Mouse (Mus musculus) mature B cell (primary cell): ENCODE data around the gene Pcgf1.

Experiments used
- in situ Hi-C: fragments of 300-500 bp; cut with MboI; formaldehyde crosslinking; loops from 2 replicates; pipeline ENCODE4 v1.14.3; 2019

The Pcgf1 gene

GRCm38 (mm10) chr6:83077630-83078323, at the start of gene Pcgf1:
Gene Pcgf1, plus strand, starts transcription at chr6:83077869.
- in situ Hi-C loops = loop anchor here (10.0 kb wide), 1 partner anchor 73 kb away; no protein-coding TSS in a partner anchor

GRCm38 (mm10) chr6:83029777-83030176, 47.9 kb upstream of the Pcgf1 start:
- in situ Hi-C loops = no loop called here

GRCm38 (mm10) chr6:83031111-83031510, 46.6 kb upstream of the Pcgf1 start:
- in situ Hi-C loops = no loop called here

- in situ Hi-C loops = no loop called here
Observed at GRCm38 (mm10) chr6:83031921-83032590, 45.6 kb upstream of the Pcgf1 start.

GRCm38 (mm10) chr6:83032769-83033191, 44.9 kb upstream of the Pcgf1 start:
- in situ Hi-C loops = no loop called here

- in situ Hi-C loops = no loop called here
Observed at GRCm38 (mm10) chr6:83033249-83034185, 44.2 kb upstream of the Pcgf1 start, which contains the start of the genes Dok1 and Loxl3. Gene Dok1, minus strand, starts transcription at chr6:83033471. Gene Loxl3, plus strand, starts transcription at chr6:83034173.

- in situ Hi-C loops = no loop called here
Observed at GRCm38 (mm10) chr6:83034463-83035055, 43.1 kb upstream of the Pcgf1 start.

GRCm38 (mm10) chr6:83037188-83037587, 40.5 kb upstream of the Pcgf1 start:
- in situ Hi-C loops = no loop called here

GRCm38 (mm10) chr6:83038496-83039012, 39.1 kb upstream of the Pcgf1 start:
- in situ Hi-C loops = no loop called here

GRCm38 (mm10) chr6:83040601-83041000, 37.1 kb upstream of the Pcgf1 start:
- in situ Hi-C loops = no loop called here

GRCm38 (mm10) chr6:83043561-83043960, 34.1 kb upstream of the Pcgf1 start:
- in situ Hi-C loops = no loop called here

- in situ Hi-C loops = no loop called here
Observed at GRCm38 (mm10) chr6:83043993-83044392, 33.7 kb upstream of the Pcgf1 start.

- in situ Hi-C loops = no loop called here
Observed at GRCm38 (mm10) chr6:83044742-83045141, 32.9 kb upstream of the Pcgf1 start.

- in situ Hi-C loops = no loop called here
Observed at GRCm38 (mm10) chr6:83049367-83049766, 28.3 kb upstream of the Pcgf1 start.

GRCm38 (mm10) chr6:83053136-83053960, 24.3 kb upstream of the Pcgf1 start:
- in situ Hi-C loops = no loop called here

- in situ Hi-C loops = no loop called here
Observed at GRCm38 (mm10) chr6:83054074-83054851, 23.4 kb upstream of the Pcgf1 start, which contains the start of gene Aup1. Gene Aup1, plus strand, starts transcription at chr6:83054521.

- in situ Hi-C loops = no loop called here
Observed at GRCm38 (mm10) chr6:83054871-83055431, 22.7 kb upstream of the Pcgf1 start, which contains the start of gene Htra2. Gene Htra2, minus strand, starts transcription at chr6:83055273.

- in situ Hi-C loops = no loop called here
Observed at GRCm38 (mm10) chr6:83057790-83058189, 19.9 kb upstream of the Pcgf1 start, which contains the start of gene Dqx1. Gene Dqx1, plus strand, starts transcription at chr6:83057844.

- in situ Hi-C loops = no loop called here
Observed at GRCm38 (mm10) chr6:83058725-83059124, 18.9 kb upstream of the Pcgf1 start.
